Mouse (Mus musculus): Measurements from ENCODE around the gene Dph1. TPM values are rescaled to one million over a fixed set of nuclear protein-coding genes. Genes with fewer than 3 reads are reported as not detected.

The Dph1 gene
- polyA plus RNA-seq, 1 experiment from 2014 or later = 21.3 TPM

- Histone ChIP-seq H3K9ac (peak overlapping the region; percentile 13; the same call in 1 of the 2 replicates), H3K27ac (replicated peaks) (no peak overlapping the region), H3K4me1 (peaks cover 54% of the 10 kb centered on the region)
Measured at GRCm38 (mm10) chr11:75201721-75202120, 10.7 kb upstream of the Dph1 start.

GRCm38 (mm10) chr11:75200935-75201334 lies 9.9 kb upstream of the Dph1 start:
- peaks cover 27% of the 10 kb centered on the region for H3K27me3 ChIP-seq (replicated peaks)
- H3K4me1 ChIP-seq = peaks cover 57% of the 10 kb centered on the region
- no peak for ATAC-seq (ENCODE audit: extremely low read depth, insufficient number of reproducible peaks, low FRiP score, low TSS enrichment)
- H3K27ac ChIP-seq (replicated peaks) = no peak overlapping the region
- H3K9ac ChIP-seq = no peak overlapping the region
- no peaks in the 10 kb centered on the region for H3K36me3 ChIP-seq
- WGBS = 85% methylated on average over 12 of the region's 12 CpGs
- H3K4me2 ChIP-seq = no peak overlapping the region
- no peaks in the 10 kb centered on the region for H3K9me3 ChIP-seq
- H3K4me3 ChIP-seq = no peak overlapping the region

More at GRCm38 (mm10) chr11:75201721-75202120, 10.7 kb upstream of the Dph1 start:
- no peak overlapping the region for H3K4me3 ChIP-seq
- H3K9me3 ChIP-seq = no peaks in the 10 kb centered on the region
- no peaks in the 10 kb centered on the region for H3K36me3 ChIP-seq
- H3K27me3 ChIP-seq (replicated peaks) = peaks cover 19% of the 10 kb centered on the region
- no peak overlapping the region for H3K4me2 ChIP-seq
- WGBS = 60% methylated on average over 8 of the region's 8 CpGs
- ATAC-seq (ENCODE audit: extremely low read depth, insufficient number of reproducible peaks, low FRiP score, low TSS enrichment) = no peak

DNA sequence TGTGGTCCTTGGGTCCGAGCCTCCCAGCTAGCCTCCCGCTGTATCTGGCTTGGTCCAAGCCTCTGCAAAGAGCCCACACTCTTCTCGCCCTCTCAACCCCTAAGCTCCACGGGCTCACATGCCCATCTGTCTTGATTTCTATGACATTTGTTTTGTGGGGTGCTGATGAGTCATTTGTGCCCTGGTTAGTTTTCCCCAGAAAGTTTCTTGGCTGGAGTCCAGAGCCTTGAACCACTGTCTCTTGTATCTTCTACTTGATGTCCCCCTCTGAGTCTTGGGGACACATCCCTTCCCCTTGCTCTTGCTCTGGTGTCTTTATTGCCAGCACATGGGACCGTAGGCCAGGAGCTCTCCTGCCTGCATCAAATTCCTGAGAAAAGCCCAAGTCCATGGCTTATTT lies 8.9 kb upstream of the Dph1 start:
- no peak overlapping the region for H3K4me3 ChIP-seq
- no peak for ATAC-seq (ENCODE audit: extremely low read depth, insufficient number of reproducible peaks, low FRiP score, low TSS enrichment)

DNA sequence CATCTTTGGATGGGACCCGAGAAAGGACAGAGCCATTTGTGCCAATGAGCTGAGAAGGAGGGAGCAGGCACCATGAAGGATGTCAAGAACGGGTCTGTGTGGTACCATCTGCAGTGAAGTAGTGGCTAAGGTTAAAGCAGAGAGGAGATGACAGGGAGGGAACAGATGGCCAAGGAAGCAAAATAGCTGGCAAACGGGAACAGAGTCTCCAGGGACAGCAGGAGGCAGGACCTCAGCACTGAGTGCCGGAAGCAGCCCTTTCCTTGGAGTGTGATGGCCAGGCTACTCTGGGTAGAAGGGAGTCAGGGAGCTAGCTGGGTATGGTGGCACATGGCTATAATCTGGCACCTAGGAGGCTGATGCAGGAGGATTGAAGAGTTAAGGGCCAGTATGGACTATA lies 7.8 kb upstream of the Dph1 start:
- H3K27me3 ChIP-seq (replicated peaks) = peaks cover 48% of the 10 kb centered on the region
- no peak overlapping the region for H3K4me2 ChIP-seq
- H3K4me1 ChIP-seq = peaks cover 57% of the 10 kb centered on the region
- 67% methylated on average over 4 of the region's 4 CpGs for WGBS
- no peak for ATAC-seq (ENCODE audit: extremely low read depth, insufficient number of reproducible peaks, low FRiP score, low TSS enrichment)
- H3K9me3 ChIP-seq = no peaks in the 10 kb centered on the region
- H3K9ac ChIP-seq = no peak overlapping the region
- no peaks in the 10 kb centered on the region for H3K36me3 ChIP-seq
- H3K4me3 ChIP-seq = no peak overlapping the region
- H3K27ac ChIP-seq (replicated peaks) = no peak overlapping the region

More for the DNA sequence above, 8.9 kb upstream of the Dph1 start:
- no peak overlapping the region for H3K4me2 ChIP-seq
- no peaks in the 10 kb centered on the region for H3K36me3 ChIP-seq
- H3K27me3 ChIP-seq (replicated peaks) = peaks cover 36% of the 10 kb centered on the region
- H3K9me3 ChIP-seq = no peaks in the 10 kb centered on the region
- H3K9ac ChIP-seq = no peak overlapping the region
- H3K27ac ChIP-seq (replicated peaks) = no peak overlapping the region
- WGBS = 75% methylated on average over 5 of the region's 5 CpGs
- peaks cover 57% of the 10 kb centered on the region for H3K4me1 ChIP-seq

- peaks cover 57% of the 10 kb centered on the region for H3K4me1 ChIP-seq
Measured at GRCm38 (mm10) chr11:75197956-75198355, 6.9 kb upstream of the Dph1 start.

GRCm38 (mm10) chr11:75196131-75196530 lies 5.1 kb upstream of the Dph1 start:
- 68% methylated on average over 6 of the region's 6 CpGs for WGBS
- Histone ChIP-seq H3K4me1 (peaks cover 57% of the 10 kb centered on the region), H3K4me2 (peak overlapping the region; percentile 89), H3K4me3 (no peak overlapping the region), H3K9ac (no peak overlapping the region), H3K27me3 (replicated peaks) (peaks cover 68% of the 10 kb centered on the region), H3K9me3 (no peaks in the 10 kb centered on the region), H3K27ac (replicated peaks) (no peak overlapping the region), H3K36me3 (no peaks in the 10 kb centered on the region)
- ATAC-seq (ENCODE audit: extremely low read depth, insufficient number of reproducible peaks, low FRiP score, low TSS enrichment) = no peak

More at GRCm38 (mm10) chr11:75197956-75198355, 6.9 kb upstream of the Dph1 start:
- no peaks in the 10 kb centered on the region for H3K9me3 ChIP-seq
- H3K4me3 ChIP-seq = no peak overlapping the region
- H3K9ac ChIP-seq = no peak overlapping the region
- 40% methylated on average over 7 of the region's 7 CpGs for WGBS
- no peak overlapping the region for H3K27ac ChIP-seq (replicated peaks)
- H3K27me3 ChIP-seq (replicated peaks) = peaks cover 56% of the 10 kb centered on the region
- H3K4me2 ChIP-seq = no peak overlapping the region
- H3K36me3 ChIP-seq = no peaks in the 10 kb centered on the region
- no peak for ATAC-seq (ENCODE audit: extremely low read depth, insufficient number of reproducible peaks, low FRiP score, low TSS enrichment)

GRCm38 (mm10) chr11:75194850-75195461 lies 3.9 kb upstream of the Dph1 start:
- Histone ChIP-seq H3K9ac (peak overlapping the region; percentile 87), H3K4me1 (peaks cover 60% of the 10 kb centered on the region), H3K9me3 (no peaks in the 10 kb centered on the region), H3K27me3 (replicated peaks) (peaks cover 68% of the 10 kb centered on the region), H3K4me2 (peak overlapping the region; percentile 89), H3K27ac (replicated peaks) (peak overlapping the region; percentile 89), H3K4me3 (peak overlapping the region; percentile 70), H3K36me3 (no peaks in the 10 kb centered on the region)
- ATAC-seq (ENCODE audit: extremely low read depth, insufficient number of reproducible peaks, low FRiP score, low TSS enrichment) = no peak
- under 1% methylated on average over 38 of the region's 39 CpGs for WGBS

- H3K4me3 ChIP-seq = peak overlapping the region; percentile 70
- no peaks in the 10 kb centered on the region for H3K36me3 ChIP-seq
- peak overlapping the region; percentile 87 for H3K9ac ChIP-seq
- H3K4me2 ChIP-seq = peak overlapping the region; percentile 89
- ATAC-seq (ENCODE audit: extremely low read depth, insufficient number of reproducible peaks, low FRiP score, low TSS enrichment) = no peak
- no peaks in the 10 kb centered on the region for H3K9me3 ChIP-seq
- 0% methylated on average over 52 of the region's 52 CpGs for WGBS
- peak overlapping the region; percentile 89 for H3K27ac ChIP-seq (replicated peaks)
- H3K27me3 ChIP-seq (replicated peaks) = peaks cover 68% of the 10 kb centered on the region
- H3K4me1 ChIP-seq = peaks cover 66% of the 10 kb centered on the region
Measured at GRCm38 (mm10) chr11:75194121-75194849, 3.2 kb upstream of the Dph1 start.

DNA sequence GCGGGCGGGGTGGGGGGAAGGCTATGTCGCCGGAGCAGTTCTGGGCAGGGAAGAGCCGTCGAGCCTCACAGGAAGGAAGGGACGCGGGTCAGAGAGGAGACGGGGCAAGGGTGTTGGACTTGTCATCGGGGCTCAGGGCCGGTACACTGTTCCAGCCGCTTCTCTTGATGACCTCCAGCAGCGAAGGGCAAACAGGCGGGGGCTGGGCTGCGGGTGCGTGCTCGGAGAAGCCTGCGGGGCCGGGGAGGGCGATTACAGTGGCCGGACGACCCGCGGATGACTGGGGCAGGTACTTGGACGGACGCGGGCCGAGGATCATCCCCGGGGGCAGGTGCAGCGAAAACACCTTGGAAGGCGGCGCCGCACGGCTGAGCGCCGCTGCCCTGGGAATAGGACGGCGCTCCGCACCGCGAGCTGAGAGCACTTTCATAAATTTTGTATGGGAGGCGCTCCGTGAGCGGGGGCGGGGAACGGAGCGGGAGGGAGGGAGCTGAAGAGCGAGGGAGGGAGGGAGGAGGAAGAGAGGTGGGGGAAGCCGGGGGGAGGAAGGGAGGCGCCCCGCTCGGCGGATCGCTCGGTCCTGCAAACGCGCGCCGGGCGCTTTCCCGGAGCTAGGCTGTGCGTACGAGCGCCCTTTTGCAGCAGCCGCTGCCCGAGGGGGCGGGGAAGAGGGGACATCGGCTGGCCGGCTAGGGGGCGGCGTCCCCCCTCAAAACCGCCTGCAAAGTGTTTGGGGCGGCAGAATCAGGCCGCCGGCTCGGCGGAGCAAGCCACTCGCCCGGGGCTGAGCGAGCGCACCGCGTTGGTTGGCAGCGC lies 2.4 kb upstream of the Dph1 start, which contains the start of gene Rtn4rl1:
Rtn4rl1 (plus strand) TSS at position 528 of the 816 bp plus-strand sequence.
- under 1% methylated on average over 84 of the region's 84 CpGs for WGBS

GRCm38 (mm10) chr11:75192336-75193214 lies 1.5 kb upstream of the Dph1 start:
- peak overlapping the region; percentile 70 for H3K4me3 ChIP-seq
- H3K4me2 ChIP-seq = peak overlapping the region; percentile 89
- no peaks in the 10 kb centered on the region for H3K9me3 ChIP-seq
- peaks cover 70% of the 10 kb centered on the region for H3K4me1 ChIP-seq
- ATAC-seq (ENCODE audit: extremely low read depth, insufficient number of reproducible peaks, low FRiP score, low TSS enrichment) = peak; percentile 29; the same call in 1 of the 2 replicates
- 22% methylated on average over 13 of the region's 13 CpGs for WGBS
- H3K36me3 ChIP-seq = no peaks in the 10 kb centered on the region
- peaks cover 58% of the 10 kb centered on the region for H3K27me3 ChIP-seq (replicated peaks)
- H3K9ac ChIP-seq = peak overlapping the region; percentile 87
- H3K27ac ChIP-seq (replicated peaks) = peak overlapping the region; percentile 89

More for the DNA sequence above, 2.4 kb upstream of the Dph1 start, which contains the start of gene Rtn4rl1:
- H3K4me2 ChIP-seq = peak within 1 kb of the TSS; percentile 89
- peak within 1 kb of the TSS; percentile 89 for H3K27ac ChIP-seq (replicated peaks)
- peak within 1 kb of the TSS; percentile 87 for H3K9ac ChIP-seq
- peak; percentile 37; the same call in 1 of the 2 replicates for ATAC-seq (ENCODE audit: extremely low read depth, insufficient number of reproducible peaks, low FRiP score, low TSS enrichment)
- H3K9me3 ChIP-seq = no peaks in the 10 kb centered on the region
- peaks cover 74% of the 10 kb centered on the region for H3K4me1 ChIP-seq
- peak within 1 kb of the TSS; percentile 70 for H3K4me3 ChIP-seq
- peaks cover 65% of the 10 kb centered on the region for H3K27me3 ChIP-seq (replicated peaks)
- H3K36me3 ChIP-seq = no peaks in the 10 kb centered on the region
